Mouse (Mus musculus) heart, postnatal 25 days (tissue): ENCODE measurements around the gene Ptcra. TPM values are rescaled to one million over a fixed set of nuclear protein-coding genes. Genes with fewer than 3 reads are reported as not detected.
A peak's percentile ranks its signal among the peaks of the same experiment; 100 is the strongest.
"Not testable (repeated sequence)": the region's sequence is repeated elsewhere in the genome, so short reads cannot be mapped to it uniquely, and the experiment has no call there.

Experiments used
- DNase-seq: peaks from one replicate; pipeline ENCODE4 v3.0.0; 2022; ENCODE audit warnings: low spot score
- intact Hi-C: fragments of 180-260 bp; cut with DNase I; formaldehyde crosslinking; loops from one replicate; pipeline ENCODE4 v1.15.1; 2025
- total RNA-seq, 2 experiments: library from RNA; stranded (reverse); gene quantifications; 2 replicates each; pipeline ENCODE4 v1.2.3; 2021

Ptcra gene
- not detected for total RNA-seq

DNA sequence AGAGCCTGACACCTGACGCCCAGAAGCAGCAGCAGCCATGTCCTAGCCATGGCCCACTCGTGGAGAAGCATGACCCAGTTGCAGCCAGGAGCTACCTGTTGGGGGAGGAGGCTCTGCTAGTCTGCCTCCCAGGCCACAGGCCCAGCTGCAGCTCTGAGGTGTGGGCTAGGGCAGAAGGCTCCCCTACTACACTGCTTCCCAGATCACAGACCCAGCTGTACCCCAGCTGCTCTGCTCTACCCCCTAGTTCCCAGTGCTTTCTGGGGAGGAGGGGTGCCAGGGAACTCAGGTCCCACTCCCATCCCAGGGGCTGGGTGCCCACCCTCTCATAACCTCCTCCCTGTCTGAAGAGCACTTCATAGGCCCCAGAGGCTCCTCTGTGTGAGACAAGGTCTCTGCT is at the start of gene Ptcra:
Ptcra (minus strand) TSS at position 169 of the 400 bp plus-strand sequence.
- DNase-seq: no peak
- intact Hi-C loops: no loop called here

DNA sequence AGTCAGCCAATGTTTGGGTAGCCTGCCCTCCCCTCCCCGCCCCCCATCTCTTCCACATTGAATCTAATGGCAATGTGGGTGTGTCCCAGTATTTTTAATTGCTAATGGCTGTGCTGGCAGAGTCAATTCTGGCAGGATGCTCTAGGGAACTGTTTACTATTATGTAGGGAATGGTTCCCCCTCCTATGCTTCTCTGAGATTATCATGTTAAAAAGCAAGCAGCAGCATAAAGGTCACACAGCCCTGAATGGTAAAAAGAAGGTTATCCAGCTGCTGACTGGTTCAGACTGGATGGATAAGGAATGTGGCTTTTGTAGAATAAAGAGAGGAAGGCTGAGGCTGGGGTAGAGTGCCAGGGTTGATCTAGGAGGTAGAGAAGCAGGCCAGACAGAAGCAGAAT is 48.9 kb upstream of the Ptcra start:
- DNase-seq: no peak
- intact Hi-C loops: no loop called here

DNA sequence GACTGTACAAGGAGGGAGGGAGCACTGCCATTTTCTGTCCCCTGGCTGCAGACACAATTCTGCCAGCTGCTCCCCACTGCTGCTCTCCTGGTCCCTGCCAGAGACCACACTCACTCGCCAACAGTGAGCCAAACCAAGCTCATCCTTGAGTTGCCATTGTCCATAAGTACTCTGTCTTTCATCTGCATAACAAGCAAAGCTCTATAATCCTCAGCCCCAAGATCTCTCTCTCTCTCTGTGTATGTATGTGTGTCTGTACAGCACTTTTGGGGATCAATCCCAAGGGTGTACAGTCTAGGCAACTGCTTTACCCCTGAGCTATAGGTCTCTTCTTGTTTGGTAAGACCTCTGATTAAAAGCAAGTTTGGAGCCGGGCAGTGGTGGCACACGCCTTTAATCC is 47.2 kb upstream of the Ptcra start:
- DNase-seq: no peak
- intact Hi-C loops: no loop called here

DNA sequence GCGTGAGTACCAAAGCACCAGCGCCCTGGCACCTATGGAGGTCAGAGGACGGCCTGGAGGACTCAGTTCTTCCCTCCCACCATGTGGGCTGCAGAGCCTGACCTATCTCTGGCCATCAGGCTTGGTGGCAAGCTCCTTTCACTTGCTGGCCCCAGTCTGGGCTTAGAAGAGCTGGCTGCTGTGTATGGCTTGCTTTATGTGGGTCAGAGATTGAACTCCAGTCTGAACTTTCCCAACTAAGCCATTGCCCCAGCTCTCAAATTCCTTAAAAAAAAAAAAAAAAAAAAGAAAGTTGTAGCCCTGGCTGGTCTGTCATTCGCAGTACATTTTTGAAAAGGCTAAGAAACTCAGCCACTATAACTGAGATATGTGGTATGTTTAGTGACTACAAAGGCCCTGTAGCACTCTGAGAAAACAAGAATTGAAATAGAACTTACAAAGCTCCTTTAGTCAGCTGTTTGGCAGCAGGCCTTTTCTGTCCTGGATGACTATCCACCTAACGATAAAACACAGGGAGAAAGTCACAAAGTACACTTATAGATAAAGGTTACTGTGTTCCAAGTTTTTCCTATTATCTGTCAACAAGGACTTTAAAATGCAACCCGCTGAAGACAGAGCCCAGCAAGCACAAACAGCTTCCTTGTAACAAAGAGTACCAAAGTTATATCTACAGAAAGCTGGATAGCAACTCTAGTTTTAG is 45.8 kb upstream of the Ptcra start:
- DNase-seq: no peak
- intact Hi-C loops: no loop called here

DNA sequence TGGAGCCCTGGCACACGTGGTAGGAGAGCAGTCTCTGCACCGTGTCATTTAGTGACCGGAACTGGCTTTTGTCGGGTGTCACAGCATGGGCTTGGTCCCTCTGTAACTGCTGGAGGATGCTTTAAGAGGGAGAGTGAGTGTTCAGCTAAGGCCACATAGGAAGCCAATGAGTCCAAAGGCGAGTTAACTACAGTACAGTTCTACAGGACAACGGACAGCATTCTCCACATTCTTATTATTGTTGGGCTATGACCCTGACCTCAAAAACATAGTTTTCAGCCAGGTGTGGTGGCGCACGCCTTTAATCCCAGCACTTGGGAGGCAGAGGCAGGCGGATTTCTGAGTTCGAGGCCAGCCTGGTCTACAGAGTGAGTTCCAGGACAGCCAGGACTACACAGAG is 44.9 kb upstream of the Ptcra start:
- no peak for DNase-seq
- intact Hi-C loops: no loop called here

DNA sequence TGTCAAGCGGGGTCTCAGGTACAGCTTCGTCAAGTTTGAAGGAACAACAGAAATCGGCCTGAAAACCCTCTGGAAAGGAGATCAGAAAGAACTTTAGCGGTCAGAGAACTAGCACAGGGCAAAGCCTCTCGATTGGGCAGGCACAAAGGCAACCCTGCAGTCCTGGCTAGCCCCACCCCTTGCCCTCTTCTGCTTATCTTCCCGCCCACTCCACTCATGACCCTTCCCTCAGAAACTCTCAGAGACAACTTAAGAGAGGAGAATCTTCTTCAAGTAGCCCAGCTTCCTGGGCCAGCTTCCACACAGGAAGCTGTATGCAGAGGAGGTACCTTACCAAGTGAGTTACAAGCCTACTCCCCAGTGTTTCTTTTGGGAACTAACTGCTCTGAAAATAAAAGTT is 38.2 kb upstream of the Ptcra start:
- no peak for DNase-seq
- intact Hi-C loops: no loop called here

DNA sequence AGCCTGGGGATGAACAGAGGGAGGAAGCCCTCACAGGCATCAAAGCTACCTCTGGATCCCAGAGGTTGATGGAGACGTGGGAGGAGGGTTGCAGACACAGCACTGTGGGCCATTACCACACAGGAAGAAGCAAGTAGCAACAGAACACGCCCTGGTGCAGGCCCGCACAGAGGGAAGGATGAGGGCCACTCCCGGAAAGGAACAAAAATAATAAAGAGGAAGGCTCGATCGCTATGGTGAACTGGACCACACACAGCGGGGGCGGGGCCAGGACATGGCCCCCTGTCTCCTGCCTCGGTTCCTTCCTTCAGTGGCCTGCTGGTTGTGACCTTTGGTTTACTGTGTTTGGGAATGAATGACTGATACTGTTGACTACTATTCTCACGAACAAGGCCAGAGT is 36.2 kb upstream of the Ptcra start:
- DNase-seq: no peak
- intact Hi-C loops: no loop called here

DNA sequence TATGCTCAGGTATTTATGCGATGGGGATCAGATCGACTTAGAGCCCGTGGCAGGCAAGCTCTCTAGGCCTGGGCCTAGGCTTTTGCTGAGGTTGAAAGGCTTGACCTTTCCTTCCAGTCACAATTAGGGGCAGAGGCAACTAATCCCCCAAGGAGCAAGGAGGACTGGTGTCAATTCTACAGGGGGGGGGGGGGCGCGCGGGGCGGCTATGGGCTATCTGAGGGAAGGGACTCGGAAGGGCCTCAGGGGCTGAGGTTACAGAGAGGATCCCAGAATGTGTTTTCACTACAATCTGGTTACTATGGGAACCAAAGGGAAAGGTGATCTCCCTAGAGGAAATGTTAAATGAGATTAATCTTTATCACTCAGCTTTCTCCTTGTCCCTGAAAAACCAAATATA is 33.9 kb upstream of the Ptcra start:
- intact Hi-C loops: no loop called here
- DNase-seq: no peak

DNA sequence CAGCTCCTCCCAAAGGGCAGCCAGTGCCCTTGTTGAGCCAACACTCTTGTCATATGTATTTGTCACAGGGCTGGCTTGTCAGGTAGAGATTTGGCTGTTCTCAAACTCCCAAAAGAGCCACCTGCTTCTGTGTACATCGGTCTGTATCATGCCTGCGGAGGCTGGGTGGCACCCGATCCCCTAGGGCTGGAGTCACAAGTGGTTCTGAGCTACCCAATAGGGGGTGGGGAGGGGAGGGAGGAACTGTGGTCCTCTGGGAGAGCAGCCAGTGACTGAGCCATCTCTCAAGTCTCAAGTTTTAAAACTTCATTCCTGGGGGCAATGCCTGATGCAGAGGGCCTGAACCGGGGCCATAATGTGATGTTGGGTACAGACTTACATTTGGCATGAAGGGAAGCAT is 33.2 kb upstream of the Ptcra start:
- intact Hi-C loops: no loop called here
- DNase-seq: no peak

DNA sequence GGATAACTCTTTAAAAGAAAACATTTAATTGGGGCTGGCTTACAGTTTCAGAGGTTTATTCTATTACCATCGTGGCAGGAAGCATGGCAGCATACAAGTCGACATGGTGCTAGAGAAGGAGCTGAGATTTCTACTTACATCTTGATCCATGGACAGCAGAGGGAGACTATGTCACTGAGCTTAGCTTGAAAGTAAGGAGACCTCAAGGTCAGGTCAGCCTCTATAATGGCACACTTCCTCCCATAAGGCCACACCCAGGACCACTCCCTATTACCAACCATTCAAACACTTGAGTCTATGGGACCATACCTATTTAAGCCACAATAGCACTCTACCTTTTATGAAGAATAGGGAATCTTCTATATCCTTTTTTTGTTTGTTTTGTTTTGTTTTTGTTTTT is 29.5 kb upstream of the Ptcra start:
- DNase-seq: no peak
- intact Hi-C loops: no loop called here

DNA sequence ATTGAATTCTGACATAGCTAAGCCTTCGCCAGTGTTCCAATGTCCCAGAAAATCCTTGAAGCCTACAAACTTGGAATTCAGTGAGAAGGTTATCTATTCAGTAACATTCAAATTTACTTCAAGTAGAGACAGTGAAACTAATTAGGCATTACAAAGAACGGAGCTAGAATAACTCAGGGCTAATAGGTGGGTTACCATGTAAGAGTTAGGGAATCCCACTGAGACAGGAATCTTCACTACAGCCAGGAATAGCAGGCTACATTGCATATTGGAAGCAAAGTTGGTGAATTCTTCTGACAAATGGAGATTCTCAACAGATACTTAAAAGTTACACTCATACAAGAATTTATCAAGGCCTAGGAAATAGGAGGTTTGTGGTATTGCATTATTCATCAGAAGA is 24.5 kb upstream of the Ptcra start:
- DNase-seq, intact Hi-C loops: not testable (repeated sequence)

DNA sequence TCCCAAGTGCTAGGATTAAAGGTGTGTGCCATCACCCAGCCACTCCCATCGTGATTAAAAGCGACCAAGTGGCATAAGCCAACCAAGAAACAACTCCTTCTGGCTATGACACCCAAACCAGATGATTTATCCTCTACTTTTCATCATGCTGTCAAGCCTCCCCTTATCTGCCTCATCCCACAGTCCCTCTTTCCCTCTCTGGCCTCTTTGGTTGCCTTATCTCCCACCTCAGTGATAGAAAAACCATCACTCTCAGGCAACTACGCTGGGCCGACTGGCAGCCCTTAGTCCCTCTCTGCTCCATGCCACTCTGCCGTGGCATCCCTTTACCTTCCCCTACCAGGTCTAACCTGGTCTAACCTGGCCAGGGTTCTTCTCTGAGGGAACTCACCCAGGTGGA is 23.4 kb upstream of the Ptcra start:
- no peak for DNase-seq
- intact Hi-C loops: no loop called here

DNA sequence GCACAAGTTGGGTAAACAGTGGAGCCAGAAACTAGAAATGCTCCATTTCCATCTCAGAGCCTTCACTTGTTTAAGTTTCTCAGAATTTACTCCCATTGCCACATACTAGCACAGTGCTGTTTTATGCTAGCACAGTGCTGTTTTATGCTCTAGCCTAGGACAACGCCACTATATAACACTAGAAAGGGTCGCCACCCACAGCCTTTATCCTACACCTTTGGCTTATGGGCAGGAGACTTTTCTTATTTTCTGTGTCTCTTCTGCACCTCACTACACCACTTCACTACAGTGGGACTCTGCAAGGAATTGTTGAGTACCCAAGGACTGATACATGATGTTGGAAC is 19.7 kb upstream of the Ptcra start:
- intact Hi-C loops: loop anchor here (2.0 kb wide), 1 partner anchor 104 kb away; no protein-coding TSS in a partner anchor
- DNase-seq: no peak

DNA sequence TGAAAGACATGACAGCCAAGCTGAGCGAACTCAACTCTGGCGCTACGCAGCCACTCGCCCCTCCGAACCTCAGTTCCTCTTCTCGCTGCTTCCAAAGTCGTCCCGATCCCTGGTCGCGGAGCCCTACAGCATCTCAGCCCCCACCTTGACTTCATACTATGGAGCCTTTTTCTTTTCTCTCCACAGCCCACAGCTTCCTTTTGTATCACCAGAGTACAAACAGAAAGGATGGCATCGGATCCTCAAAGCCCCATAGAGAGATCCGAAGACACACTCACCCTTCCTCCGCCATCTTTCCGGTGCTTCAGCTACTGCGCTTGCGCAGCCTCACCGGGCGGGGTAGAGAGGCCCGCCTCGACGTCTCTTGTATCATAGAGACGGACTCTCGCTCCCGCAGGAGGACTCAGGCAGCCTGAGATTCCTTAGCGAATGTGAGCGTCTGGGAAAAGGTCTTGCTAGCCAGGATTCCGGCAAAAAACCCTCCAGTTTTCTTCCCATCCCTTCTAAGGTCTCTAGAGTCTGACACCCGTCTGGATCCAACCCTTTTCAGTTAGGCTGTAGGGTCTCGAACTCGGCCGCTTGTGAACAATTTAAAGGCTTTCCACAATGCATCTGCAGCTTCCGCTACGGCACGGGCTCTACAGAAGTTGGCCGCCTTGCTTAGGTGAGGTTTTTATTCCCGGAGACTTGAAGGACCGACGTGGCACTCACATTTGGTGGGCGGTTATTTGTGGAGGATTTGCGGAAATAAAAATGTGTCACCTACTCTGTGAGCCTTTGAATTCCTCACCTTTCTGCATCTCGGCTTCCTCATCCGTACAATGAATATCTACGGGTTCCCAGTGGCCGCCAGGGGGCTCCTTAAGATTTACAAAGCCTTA is 19.1 kb upstream of the Ptcra start, which contains the start of gene Rpl7l1:
Rpl7l1 (minus strand) TSS at position 332 of the 881 bp plus-strand sequence.
- intact Hi-C loops: loop anchor here (1.0 to 2.0 kb wide), 2 partner anchors 75 to 104 kb away; no protein-coding TSS in a partner anchor
- DNase-seq: peak; percentile 83

DNA sequence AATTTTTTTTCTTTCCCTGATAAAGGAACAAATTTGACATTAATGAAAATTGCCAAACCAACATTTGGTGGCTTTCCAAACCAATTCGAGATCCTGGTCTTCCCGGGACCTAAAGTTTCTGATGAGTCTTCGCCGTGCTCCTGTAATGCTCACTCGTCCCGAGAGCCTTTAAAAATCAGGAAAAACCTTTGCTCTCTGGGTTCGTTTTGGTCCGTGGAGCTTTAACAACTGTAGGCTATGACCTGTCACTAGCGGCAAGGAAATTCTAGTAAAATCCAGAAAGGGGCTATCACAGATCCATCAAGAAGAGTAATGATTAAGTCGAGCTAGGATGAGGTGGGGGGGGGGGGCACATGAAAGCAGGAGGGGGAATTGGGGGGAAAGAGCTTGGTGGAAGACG is 18.4 kb upstream of the Ptcra start:
- no peak for DNase-seq
- intact Hi-C loops: loop anchor here (1.0 to 2.0 kb wide), 2 partner anchors 75 to 105 kb away; no protein-coding TSS in a partner anchor

DNA sequence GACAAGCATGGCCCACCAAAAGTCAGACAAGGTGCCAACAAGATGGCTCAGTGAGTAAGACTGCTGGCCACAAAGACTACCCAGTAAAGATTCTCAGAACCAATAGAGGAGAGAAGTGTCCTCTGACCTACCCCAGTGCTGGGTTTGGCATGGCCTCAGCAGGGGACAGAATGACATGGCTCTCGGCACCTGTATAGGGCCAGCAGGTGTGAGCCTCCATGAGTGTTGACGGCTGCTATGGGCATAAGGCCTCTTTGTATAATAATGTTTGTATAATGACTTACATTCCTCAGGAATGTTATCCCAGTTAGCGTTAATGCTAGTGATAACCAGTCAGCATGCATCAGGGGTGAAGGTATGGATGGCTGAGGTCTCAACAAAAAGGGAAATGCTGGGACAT is 12.6 kb upstream of the Ptcra start:
- intact Hi-C loops: no loop called here
- DNase-seq: no peak

DNA sequence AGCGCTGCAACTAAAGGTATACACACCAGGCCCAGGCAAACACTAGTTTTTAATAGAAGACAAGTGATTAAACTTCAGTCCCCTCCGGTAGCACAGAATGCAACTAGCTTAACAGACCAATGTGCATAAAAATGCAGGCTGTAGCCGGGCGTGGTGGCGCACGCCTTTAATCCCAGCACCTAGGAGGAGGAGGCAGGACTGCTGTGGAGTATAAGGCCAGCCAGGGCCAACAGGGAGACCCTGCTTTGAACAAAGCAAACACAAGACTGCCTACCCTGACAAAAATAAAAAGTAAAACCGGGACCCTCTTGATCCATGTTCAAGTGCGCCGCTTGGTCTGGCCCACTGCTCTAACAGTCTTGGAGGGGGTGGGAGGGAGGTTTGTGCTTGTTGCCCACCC is 11.6 kb upstream of the Ptcra start:
- no peak for DNase-seq
- intact Hi-C loops: no loop called here

DNA sequence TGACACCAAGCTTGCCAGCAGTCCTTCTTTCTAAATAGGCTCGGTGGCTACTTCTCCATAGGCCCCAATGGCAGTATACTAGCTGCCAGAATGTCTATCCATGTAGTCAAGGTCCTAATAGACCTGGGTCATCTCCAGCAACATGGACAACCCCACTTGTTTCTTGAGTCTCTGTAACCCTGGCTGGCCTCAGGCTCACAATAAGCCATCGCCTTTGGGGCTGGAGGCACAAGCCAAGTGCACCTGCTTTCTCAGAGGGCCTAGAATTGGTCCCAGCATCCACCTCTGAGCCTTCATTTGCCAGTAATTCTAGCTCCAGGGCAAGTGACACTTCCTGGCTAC is 10.6 kb upstream of the Ptcra start:
- intact Hi-C loops: no loop called here
- DNase-seq: no peak

DNA sequence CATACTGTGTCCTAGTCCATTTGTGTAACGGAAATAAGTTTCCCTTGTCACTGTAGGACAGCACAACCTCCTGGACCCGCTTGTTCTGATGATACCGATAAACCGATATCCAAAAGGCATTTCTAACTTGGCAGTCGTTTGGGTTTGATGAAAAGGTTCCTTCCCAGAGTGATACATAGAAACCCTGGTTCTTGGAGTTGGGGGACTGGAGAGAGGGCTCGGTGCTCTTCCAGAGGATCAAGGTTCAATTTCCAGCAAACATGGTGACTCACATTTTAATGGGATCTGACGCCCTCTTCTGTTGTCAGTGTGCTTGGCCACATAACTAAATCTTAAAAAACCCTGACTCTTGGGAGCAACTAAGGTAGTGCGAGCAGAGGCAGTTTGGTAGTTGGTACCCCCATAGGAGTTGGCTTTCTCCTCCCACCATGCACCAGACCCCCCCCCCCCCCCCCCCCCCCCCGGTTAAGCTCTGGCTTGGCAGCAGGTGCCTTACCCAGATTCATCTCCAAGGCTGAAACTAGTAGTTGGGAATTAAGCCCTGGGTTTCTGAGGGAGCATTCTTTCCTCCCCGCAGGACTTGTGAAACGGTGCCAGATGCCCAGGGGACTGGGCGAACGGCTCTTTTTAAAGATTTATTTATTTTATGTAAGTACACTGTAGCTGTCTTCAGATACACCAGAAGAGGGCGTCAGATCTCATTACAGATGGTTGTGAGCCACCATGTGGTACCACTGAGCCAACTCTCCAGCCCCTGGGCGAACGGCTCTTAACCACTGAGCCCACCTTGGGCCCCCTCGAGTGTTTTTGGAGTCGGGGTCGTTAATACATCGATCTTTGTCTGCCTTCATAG is 10.0 kb upstream of the Ptcra start:
- no peak for DNase-seq
- intact Hi-C loops: no loop called here

DNA sequence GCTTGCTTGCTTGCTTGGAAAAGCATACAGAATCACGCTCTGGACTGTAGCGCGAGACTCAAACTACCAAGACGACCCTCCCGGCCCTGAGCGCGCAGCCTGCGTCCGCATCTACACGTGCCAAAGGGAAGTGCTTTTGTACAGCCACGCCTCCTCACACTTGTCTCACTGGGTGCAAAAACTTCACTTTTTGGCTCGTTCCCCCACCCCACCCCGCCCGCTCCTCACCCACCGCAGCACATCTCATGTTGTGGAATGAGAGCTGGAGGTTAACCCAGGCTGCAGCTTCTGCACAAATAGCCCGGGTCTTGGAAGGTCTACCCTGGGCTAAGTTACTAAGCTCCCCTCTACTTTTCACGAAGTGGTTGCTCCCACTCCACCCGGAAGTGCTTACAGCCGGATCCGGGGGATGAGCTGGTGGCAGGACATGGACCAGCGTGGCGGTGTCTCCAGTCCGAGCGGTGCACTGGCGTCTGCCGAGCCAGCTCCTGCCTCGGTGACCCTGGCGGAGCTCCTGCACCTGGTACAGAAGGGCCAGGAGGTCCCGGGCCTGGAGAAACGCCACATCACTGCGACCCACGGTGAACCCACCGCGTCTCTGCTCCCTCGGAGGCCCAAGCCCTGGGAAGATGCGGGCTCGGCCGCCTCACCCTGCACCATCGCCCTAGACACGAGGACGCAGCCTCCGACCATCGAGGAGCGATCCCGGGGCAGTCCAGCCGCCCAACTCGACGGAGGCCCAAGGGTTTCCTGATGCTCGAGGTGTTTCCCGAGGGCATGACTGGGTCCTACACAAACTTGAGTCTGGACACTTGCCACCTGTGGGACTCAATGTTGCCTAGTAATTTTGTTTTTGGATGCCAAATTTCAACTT is 9.1 kb upstream of the Ptcra start, which contains the start of gene 2310039H08Rik:
2310039H08Rik (plus strand) TSS at position 232 of the 874 bp plus-strand sequence.
- DNase-seq: peak; percentile 74
- intact Hi-C loops: no loop called here
